Mouse (Mus musculus) limb, embryonic 11.5 days (tissue): Measurements from ENCODE around the gene Tnfsf15. TPM values are rescaled to one million over a fixed set of nuclear protein-coding genes. Genes with fewer than 3 reads are reported as not detected.

ENCODE experiments used
- polyA plus RNA-seq: library from polyadenylated mRNA; unstranded; fragments of >200 nt; fragmentation: Nextera tagmentation; extraction: Ambion mirVana; gene quantifications from 2 replicates; pipeline ENCODE4 v1.2.1, GENCODE M21; 2014

Tnfsf15 gene
- polyA plus RNA-seq, 1 experiment from 2014 or later, result not detected

Other genes with a start within 250 kb of the Tnfsf15 start
- gene Whrn, start 249.1 kb downstream of the Tnfsf15 start, polyA plus RNA-seq, result 13.8 and 14.0 TPM in 2 replicates
- 277 and 294 TPM in 2 replicates for gene Atp6v1g1, start 200.3 kb downstream of the Tnfsf15 start, polyA plus RNA-seq
- 10.4 and 10.8 TPM in 2 replicates for gene Tmem268, start 186.3 kb downstream of the Tnfsf15 start, polyA plus RNA-seq
- gene Gm11213, start 139.9 kb downstream of the Tnfsf15 start, polyA plus RNA-seq, result not detected in 2 replicates
- gene Tex48, start 122.7 kb downstream of the Tnfsf15 start, polyA plus RNA-seq, result not detected in 2 replicates
- not detected in 2 replicates for gene Gm11214, start 81.7 kb downstream of the Tnfsf15 start, polyA plus RNA-seq
- gene Tnfsf8, start 116.2 kb upstream of the Tnfsf15 start, polyA plus RNA-seq, result not detected in 2 replicates